Mouse (Mus musculus): ENCODE data around the gene Eya2. TPM values are rescaled to one million over a fixed set of nuclear protein-coding genes. Genes with fewer than 3 reads are reported as not detected.
A peak's percentile ranks its signal among the peaks of the same experiment; 100 is the strongest.

Gene Eya2
- polyA plus RNA-seq, 1 experiment from 2014 or later = 24.4 TPM

GRCm38 (mm10) chr2:165667096-165667495 is 72.3 kb downstream of the Eya2 start:
- WGBS = 75% methylated on average over 2 of the region's 2 CpGs

GRCm38 (mm10) chr2:165682719-165683118 is 87.9 kb downstream of the Eya2 start:
- ATAC-seq (ENCODE audit: insufficient number of reproducible peaks, low FRiP score, low TSS enrichment, low read depth) = no peak
- no peak overlapping the region for H3K9ac ChIP-seq
- 58% methylated on average over 6 of the region's 6 CpGs for WGBS
- no peaks in the 10 kb centered on the region for H3K9me3 ChIP-seq (replicated peaks)
- H3K4me2 ChIP-seq (replicated peaks) = no peak overlapping the region
- no peak overlapping the region for H3K27ac ChIP-seq (replicated peaks)
- no peaks in the 10 kb centered on the region for H3K27me3 ChIP-seq
- no peak overlapping the region for H3K4me3 ChIP-seq (replicated peaks)
- 0 out of 2 replicates have a peak, but pooled peaks cover 3% of the 10 kb centered on the region for H3K4me1 ChIP-seq
- H3K36me3 ChIP-seq = no peaks in the 10 kb centered on the region

More at GRCm38 (mm10) chr2:165667096-165667495, 72.3 kb downstream of the Eya2 start:
- no peak for ATAC-seq (ENCODE audit: insufficient number of reproducible peaks, low FRiP score, low TSS enrichment, low read depth)
- H3K27me3 ChIP-seq = no peaks in the 10 kb centered on the region
- no peak overlapping the region for H3K27ac ChIP-seq (replicated peaks)
- H3K9ac ChIP-seq = no peak overlapping the region
- H3K4me1 ChIP-seq = peaks cover 7% of the 10 kb centered on the region; the same call in 1 of the 2 replicates
- H3K9me3 ChIP-seq (replicated peaks) = no peaks in the 10 kb centered on the region
- no peaks in the 10 kb centered on the region for H3K36me3 ChIP-seq
- H3K4me3 ChIP-seq (replicated peaks) = no peak overlapping the region
- H3K4me2 ChIP-seq (replicated peaks) = no peak overlapping the region

DNA sequence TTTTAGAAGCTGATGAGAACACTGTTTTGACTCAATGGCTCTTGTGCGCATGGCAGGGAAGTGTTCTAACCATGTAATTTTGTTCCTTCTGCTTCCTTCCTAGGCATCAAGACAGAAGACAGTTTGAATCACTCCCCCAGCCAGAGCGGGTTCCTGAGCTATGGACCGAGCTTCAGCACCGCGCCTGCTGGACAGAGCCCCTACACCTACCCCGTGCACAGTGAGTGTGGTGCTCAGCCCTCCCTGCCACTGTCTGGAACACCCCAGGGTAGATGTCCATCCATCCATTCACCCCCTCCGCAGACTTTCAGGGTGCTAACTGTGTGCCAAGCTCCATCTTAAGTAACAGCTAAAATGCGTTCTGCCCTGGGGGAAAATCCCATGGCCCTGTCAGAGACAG is 92.7 kb downstream of the Eya2 start:
- 33% methylated on average over 8 of the region's 8 CpGs for WGBS
- no peak for ATAC-seq (ENCODE audit: insufficient number of reproducible peaks, low FRiP score, low TSS enrichment, low read depth)

DNA sequence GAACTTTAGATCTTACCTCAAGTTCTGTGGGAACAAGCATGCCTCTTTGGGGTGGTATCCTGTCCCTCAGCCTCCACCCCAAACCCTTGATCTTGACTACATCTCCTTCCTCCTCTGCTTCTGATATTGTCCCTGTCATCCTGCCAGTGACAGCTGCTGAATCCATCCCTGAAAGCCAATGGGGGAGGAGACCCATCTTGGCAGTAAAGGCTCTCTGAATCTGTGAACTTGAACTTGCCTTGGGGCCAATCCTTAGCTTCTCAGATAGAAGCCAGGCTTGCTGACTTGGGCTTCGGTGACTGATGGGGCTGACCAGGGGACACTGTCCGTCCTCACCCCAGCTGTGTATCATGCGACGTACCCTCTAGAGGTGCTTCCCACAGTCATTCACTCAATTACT is 94.1 kb downstream of the Eya2 start:
- no peak overlapping the region for H3K4me3 ChIP-seq (replicated peaks)
- H3K9ac ChIP-seq = no peak overlapping the region
- no peak overlapping the region for H3K4me2 ChIP-seq (replicated peaks)
- ATAC-seq (ENCODE audit: insufficient number of reproducible peaks, low FRiP score, low TSS enrichment, low read depth) = no peak
- no peak overlapping the region for H3K27ac ChIP-seq (replicated peaks)
- no peaks in the 10 kb centered on the region for H3K27me3 ChIP-seq
- H3K36me3 ChIP-seq = 0 out of 2 replicates have a peak, but pooled peaks cover 4% of the 10 kb centered on the region
- WGBS = 88% methylated on average over 4 of the region's 4 CpGs
- no peaks in the 10 kb centered on the region for H3K9me3 ChIP-seq (replicated peaks)
- H3K4me1 ChIP-seq = no peaks in the 10 kb centered on the region

More for the DNA sequence above, 92.7 kb downstream of the Eya2 start:
- Histone ChIP-seq H3K27me3 (no peaks in the 10 kb centered on the region), H3K4me3 (replicated peaks) (no peak overlapping the region), H3K4me2 (replicated peaks) (no peak overlapping the region), H3K4me1 (no peaks in the 10 kb centered on the region), H3K9me3 (replicated peaks) (no peaks in the 10 kb centered on the region), H3K36me3 (0 out of 2 replicates have a peak, but pooled peaks cover 4% of the 10 kb centered on the region), H3K9ac (no peak overlapping the region), H3K27ac (replicated peaks) (no peak overlapping the region)

DNA sequence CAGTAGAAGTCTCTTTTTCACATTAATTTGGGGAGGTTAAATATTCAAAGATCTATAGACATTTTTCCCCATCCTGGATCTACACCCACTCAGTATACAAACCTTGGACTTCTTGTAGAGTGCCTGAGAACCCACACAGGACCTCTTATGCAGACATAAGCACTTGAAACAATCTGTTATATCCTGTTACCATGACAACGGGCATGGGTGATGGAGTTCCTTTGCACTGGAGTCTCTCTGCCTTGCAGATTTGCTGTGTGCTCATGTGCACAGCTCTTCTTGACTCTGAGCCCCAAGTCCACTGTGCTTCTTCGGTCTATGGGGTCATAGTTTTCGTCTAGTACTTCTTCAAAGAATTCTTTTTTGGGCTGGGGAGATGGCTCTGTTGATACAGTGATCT is 96.2 kb downstream of the Eya2 start:
- H3K4me2 ChIP-seq (replicated peaks) = no peak overlapping the region
- H3K9me3 ChIP-seq (replicated peaks) = no peaks in the 10 kb centered on the region
- WGBS = 84% methylated on average over 3 of the region's 3 CpGs
- H3K27me3 ChIP-seq = no peaks in the 10 kb centered on the region
- H3K27ac ChIP-seq (replicated peaks) = no peak overlapping the region
- no peak for ATAC-seq (ENCODE audit: insufficient number of reproducible peaks, low FRiP score, low TSS enrichment, low read depth)
- H3K4me3 ChIP-seq (replicated peaks) = no peak overlapping the region
- no peak overlapping the region for H3K9ac ChIP-seq
- no peaks in the 10 kb centered on the region for H3K4me1 ChIP-seq
- peaks cover 4% of the 10 kb centered on the region; the same call in 1 of the 2 replicates for H3K36me3 ChIP-seq

DNA sequence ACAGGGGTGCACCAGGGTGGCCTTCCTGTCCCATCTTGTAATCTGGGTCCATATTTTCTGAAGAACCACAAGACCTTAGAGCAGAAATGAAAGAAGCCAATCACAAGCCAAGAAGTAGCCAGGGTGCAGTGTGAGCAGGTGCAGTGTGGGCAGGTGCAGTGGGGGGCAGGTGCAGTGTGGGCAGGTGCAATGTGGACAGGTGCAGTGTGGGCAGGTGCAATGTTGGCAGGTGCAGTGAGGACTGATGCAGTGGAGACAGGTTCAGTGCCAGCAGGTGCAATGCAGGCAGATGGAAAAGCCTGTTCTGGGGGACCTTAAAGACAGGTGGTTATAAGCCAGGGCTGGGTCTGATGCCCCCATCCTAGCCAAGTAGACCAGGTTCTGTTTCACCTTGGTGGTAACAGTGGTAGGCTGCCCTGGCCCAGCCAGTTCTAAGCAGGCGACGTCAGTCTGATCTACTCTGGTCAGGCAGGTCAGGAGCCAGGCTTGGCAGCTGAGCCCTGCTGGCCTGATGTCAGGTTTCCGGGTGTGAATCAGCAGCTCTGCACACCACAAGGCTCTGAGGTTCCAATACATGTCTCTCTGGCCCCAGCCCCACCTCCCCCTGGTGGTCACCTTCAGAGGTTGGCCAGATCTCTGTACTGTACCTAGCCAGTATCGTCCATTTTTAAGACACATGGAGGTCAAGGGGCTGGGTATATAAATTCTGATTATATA is 98.3 kb downstream of the Eya2 start:
- Histone ChIP-seq H3K9ac (no peak overlapping the region), H3K9me3 (replicated peaks) (no peaks in the 10 kb centered on the region), H3K4me2 (replicated peaks) (no peak overlapping the region), H3K27me3 (no peaks in the 10 kb centered on the region), H3K27ac (replicated peaks) (no peak overlapping the region), H3K36me3 (peaks cover 4% of the 10 kb centered on the region; the same call in 1 of the 2 replicates), H3K4me3 (replicated peaks) (no peak overlapping the region), H3K4me1 (no peaks in the 10 kb centered on the region)
- ATAC-seq (ENCODE audit: insufficient number of reproducible peaks, low FRiP score, low TSS enrichment, low read depth) = 0 out of 2 replicates have a peak, but pooled peaks have one; percentile 25
- 70% methylated on average over 4 of the region's 4 CpGs for WGBS

DNA sequence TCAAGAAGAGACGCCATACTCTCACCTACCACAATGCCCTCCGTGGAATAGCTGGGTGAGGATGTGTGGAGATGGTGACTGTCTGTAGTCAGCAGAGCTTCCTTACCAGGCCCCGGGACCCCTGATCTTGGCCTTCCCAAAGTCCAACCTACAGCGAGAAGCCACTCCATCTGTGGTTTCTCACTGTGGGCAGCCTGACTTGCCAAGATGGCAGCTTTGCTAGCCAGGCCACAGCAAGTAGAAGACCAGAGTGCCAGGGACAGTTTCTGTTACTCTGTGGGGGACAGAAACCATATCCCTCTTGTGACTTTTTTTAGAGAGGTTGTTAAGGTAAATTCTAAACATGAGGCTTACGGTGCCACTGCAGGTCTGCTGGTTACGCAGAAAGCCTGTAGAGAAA is 99.9 kb downstream of the Eya2 start:
- no peak overlapping the region for H3K27ac ChIP-seq (replicated peaks)
- no peak for ATAC-seq (ENCODE audit: insufficient number of reproducible peaks, low FRiP score, low TSS enrichment, low read depth)
- 89% methylated on average over 6 of the region's 6 CpGs for WGBS

DNA sequence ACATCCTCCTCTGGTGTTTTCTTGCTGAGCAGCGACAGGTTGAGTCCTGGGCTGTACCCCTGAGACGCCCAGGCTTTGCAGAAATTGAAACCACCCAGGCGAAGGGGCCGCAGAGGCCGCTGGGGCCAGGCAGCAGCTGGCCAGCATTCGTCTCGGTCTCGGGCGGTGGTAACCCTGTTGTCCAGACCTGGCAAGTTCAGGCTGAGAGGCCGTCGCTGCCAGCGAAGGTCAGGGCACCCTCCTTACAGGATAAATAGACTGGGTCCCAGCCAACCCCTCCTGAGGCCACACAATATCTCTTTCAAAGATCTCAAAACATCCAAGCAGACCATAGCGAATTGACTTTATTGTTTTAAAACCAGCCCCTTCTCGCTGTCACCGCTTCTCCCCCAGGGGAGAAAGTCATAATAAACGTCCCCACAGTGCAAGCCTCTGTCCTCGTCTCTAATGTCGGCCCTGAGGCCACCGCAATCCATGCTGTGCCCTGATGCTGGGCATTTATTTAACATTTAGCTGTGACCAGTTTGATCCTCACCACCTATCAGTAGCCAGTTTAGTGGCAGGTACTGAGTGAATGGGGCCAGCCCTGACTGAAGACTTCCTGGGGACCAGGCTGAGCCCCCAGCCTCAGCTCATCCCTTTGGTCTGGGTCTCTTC is 105.5 kb downstream of the Eya2 start:
- WGBS = 25% methylated on average over 19 of the region's 19 CpGs

More for the DNA sequence above, 99.9 kb downstream of the Eya2 start:
- Histone ChIP-seq H3K36me3 (no peaks in the 10 kb centered on the region; the same call in 1 of the 2 replicates), H3K27me3 (no peaks in the 10 kb centered on the region), H3K4me1 (no peaks in the 10 kb centered on the region), H3K4me2 (replicated peaks) (no peak overlapping the region), H3K9me3 (replicated peaks) (no peaks in the 10 kb centered on the region), H3K9ac (no peak overlapping the region), H3K4me3 (replicated peaks) (no peak overlapping the region)

GRCm38 (mm10) chr2:165703033-165703805 is 108.4 kb downstream of the Eya2 start:
- Histone ChIP-seq H3K9me3 (replicated peaks) (no peaks in the 10 kb centered on the region), H3K36me3 (no peaks in the 10 kb centered on the region), H3K27ac (replicated peaks) (no peak overlapping the region), H3K9ac (no peak overlapping the region), H3K4me1 (peaks cover 5% of the 10 kb centered on the region), H3K4me2 (replicated peaks) (no peak overlapping the region), H3K4me3 (replicated peaks) (no peak overlapping the region), H3K27me3 (no peaks in the 10 kb centered on the region)
- ATAC-seq (ENCODE audit: insufficient number of reproducible peaks, low FRiP score, low TSS enrichment, low read depth) = no peak
- WGBS = 47% methylated on average over 9 of the region's 9 CpGs

More for the DNA sequence above, 105.5 kb downstream of the Eya2 start:
- no peaks in the 10 kb centered on the region for H3K36me3 ChIP-seq
- H3K9ac ChIP-seq = no peak overlapping the region
- no peak for ATAC-seq (ENCODE audit: insufficient number of reproducible peaks, low FRiP score, low TSS enrichment, low read depth)
- H3K27ac ChIP-seq (replicated peaks) = no peak overlapping the region
- H3K27me3 ChIP-seq = no peaks in the 10 kb centered on the region
- H3K4me1 ChIP-seq = peaks cover 5% of the 10 kb centered on the region
- no peak overlapping the region for H3K4me3 ChIP-seq (replicated peaks)
- H3K4me2 ChIP-seq (replicated peaks) = no peak overlapping the region
- no peaks in the 10 kb centered on the region for H3K9me3 ChIP-seq (replicated peaks)

DNA sequence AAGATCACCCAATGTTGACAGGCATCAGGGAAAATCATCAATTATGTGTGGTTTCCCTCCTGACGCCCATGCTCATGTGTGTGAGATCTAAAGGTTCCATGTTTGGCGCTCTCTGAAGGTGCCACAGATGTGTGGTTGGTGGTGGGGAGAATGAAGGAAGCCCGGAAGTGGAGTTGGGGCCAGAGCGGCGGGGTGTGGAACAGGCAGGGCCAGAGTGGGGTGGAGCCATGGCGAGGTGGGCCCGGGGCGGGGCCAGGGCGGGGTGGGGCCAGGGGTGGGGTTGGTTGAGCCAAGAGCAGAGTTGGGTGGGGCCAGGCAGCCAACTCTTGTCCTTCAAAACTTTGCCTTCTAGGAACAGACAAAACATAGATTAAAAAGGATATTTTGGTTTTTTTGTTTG is 113.4 kb downstream of the Eya2 start:
- Histone ChIP-seq H3K4me3 (replicated peaks) (no peak overlapping the region), H3K4me2 (replicated peaks) (no peak overlapping the region), H3K9ac (no peak overlapping the region), H3K27ac (replicated peaks) (no peak overlapping the region), H3K27me3 (no peaks in the 10 kb centered on the region), H3K36me3 (no peaks in the 10 kb centered on the region), H3K9me3 (replicated peaks) (no peaks in the 10 kb centered on the region), H3K4me1 (no peaks in the 10 kb centered on the region)
- 64% methylated on average over 9 of the region's 9 CpGs for WGBS
- ATAC-seq (ENCODE audit: insufficient number of reproducible peaks, low FRiP score, low TSS enrichment, low read depth) = no peak

DNA sequence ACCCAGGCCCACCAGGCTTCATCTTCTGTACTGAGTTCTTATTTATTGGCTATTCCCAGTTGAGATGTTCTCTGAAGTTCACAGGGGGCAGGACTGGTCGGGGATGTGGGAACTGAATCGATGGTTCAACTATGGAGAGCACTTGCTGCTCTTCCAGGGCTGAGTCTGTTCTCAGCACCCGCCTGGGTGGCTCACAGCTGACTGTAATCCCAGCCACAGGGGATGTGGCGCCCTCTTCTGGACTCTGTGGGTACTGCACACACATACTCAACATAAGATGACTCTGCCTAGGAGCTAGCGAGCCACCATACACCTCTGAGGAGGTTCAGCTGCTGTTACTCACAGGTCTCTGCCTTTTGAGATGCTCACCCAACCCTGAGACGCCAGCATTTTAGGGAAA is 121.9 kb downstream of the Eya2 start:
- no peak overlapping the region for H3K27ac ChIP-seq (replicated peaks)
- WGBS = 88% methylated on average over 6 of the region's 6 CpGs
- no peak overlapping the region for H3K4me2 ChIP-seq (replicated peaks)
- H3K9ac ChIP-seq = no peak overlapping the region
- ATAC-seq (ENCODE audit: insufficient number of reproducible peaks, low FRiP score, low TSS enrichment, low read depth) = no peak
- H3K4me3 ChIP-seq (replicated peaks) = no peak overlapping the region
- peaks cover 9% of the 10 kb centered on the region; the same call in 1 of the 2 replicates for H3K4me1 ChIP-seq
- H3K27me3 ChIP-seq = no peaks in the 10 kb centered on the region
- H3K36me3 ChIP-seq = peaks cover 8% of the 10 kb centered on the region; the same call in 1 of the 2 replicates
- H3K9me3 ChIP-seq (replicated peaks) = no peaks in the 10 kb centered on the region

Data from embryonic facial prominence, embryonic 15.5 days (tissue).